Mouse (Mus musculus): ENCODE measurements around the gene Pde4dip.

Pde4dip gene

GRCm38 (mm10) chr3:97801178-97801699 lies 87.3 kb downstream of the Pde4dip start:
- no peak for DNase-seq (ENCODE audit: low spot score)

- DNase-seq (ENCODE audit: low spot score) = no peak
Measured at GRCm38 (mm10) chr3:97800657-97801056, 87.8 kb downstream of the Pde4dip start.

GRCm38 (mm10) chr3:97800004-97800403 lies 88.5 kb downstream of the Pde4dip start:
- no peak for DNase-seq (ENCODE audit: low spot score)

- DNase-seq (ENCODE audit: low spot score) = no peak
Measured at GRCm38 (mm10) chr3:97799267-97799666, 89.2 kb downstream of the Pde4dip start.

GRCm38 (mm10) chr3:97797371-97797770 lies 91.1 kb downstream of the Pde4dip start:
- DNase-seq (ENCODE audit: low spot score) = no peak

- DNase-seq (ENCODE audit: low spot score) = no peak
Measured at GRCm38 (mm10) chr3:97793995-97794394, 94.5 kb downstream of the Pde4dip start.

GRCm38 (mm10) chr3:97790150-97790549 lies 98.4 kb downstream of the Pde4dip start:
- no peak for DNase-seq (ENCODE audit: low spot score)

- no peak for DNase-seq (ENCODE audit: low spot score)
Measured at GRCm38 (mm10) chr3:97789317-97789716, 99.2 kb downstream of the Pde4dip start.

GRCm38 (mm10) chr3:97776195-97776594 lies 112.3 kb downstream of the Pde4dip start:
- DNase-seq (ENCODE audit: low spot score) = no peak

- DNase-seq (ENCODE audit: low spot score) = no peak
Measured at GRCm38 (mm10) chr3:97775742-97776141, 112.8 kb downstream of the Pde4dip start.

GRCm38 (mm10) chr3:97774861-97775260 lies 113.6 kb downstream of the Pde4dip start:
- no peak for DNase-seq (ENCODE audit: low spot score)

- DNase-seq (ENCODE audit: low spot score) = peak; percentile 93
Measured at GRCm38 (mm10) chr3:97767771-97768762, 120.4 kb downstream of the Pde4dip start.

GRCm38 (mm10) chr3:97767041-97767770 lies 121.3 kb downstream of the Pde4dip start:
- no peak for DNase-seq (ENCODE audit: low spot score)

GRCm38 (mm10) chr3:97766459-97766858 lies 122.0 kb downstream of the Pde4dip start:
- DNase-seq (ENCODE audit: low spot score) = no peak

GRCm38 (mm10) chr3:97764152-97764551 lies 124.4 kb downstream of the Pde4dip start:
- no peak for DNase-seq (ENCODE audit: low spot score)

GRCm38 (mm10) chr3:97761951-97762350 lies 126.6 kb downstream of the Pde4dip start:
- DNase-seq (ENCODE audit: low spot score) = no peak

- no peak for DNase-seq (ENCODE audit: low spot score)
Measured at GRCm38 (mm10) chr3:97761168-97761567, 127.3 kb downstream of the Pde4dip start.

GRCm38 (mm10) chr3:97759846-97760245 lies 128.7 kb downstream of the Pde4dip start:
- no peak for DNase-seq (ENCODE audit: low spot score)

- no peak for DNase-seq (ENCODE audit: low spot score)
Measured at GRCm38 (mm10) chr3:97757501-97757900, 131.0 kb downstream of the Pde4dip start.

- no peak for DNase-seq (ENCODE audit: low spot score)
Measured at GRCm38 (mm10) chr3:97756283-97757074, 132.0 kb downstream of the Pde4dip start.

- no peak for DNase-seq (ENCODE audit: low spot score)
Measured at GRCm38 (mm10) chr3:97755411-97755810, 133.1 kb downstream of the Pde4dip start.

GRCm38 (mm10) chr3:97752901-97753300 lies 135.6 kb downstream of the Pde4dip start:
- DNase-seq (ENCODE audit: low spot score) = no peak
